Mouse (Mus musculus): ENCODE results near the gene Lrrc40.
"Not testable (repeated sequence)": the region's sequence is repeated elsewhere in the genome, so short reads cannot be mapped to it uniquely, and the experiment has no call there.

The Lrrc40 gene

GRCm38 (mm10) chr3:158077380-158077772 lies 40.9 kb downstream of the Lrrc40 start:
- in situ Hi-C loops (cut with MboI, MseI): loop anchor here in 1 of 2 experiments (10.0 kb wide), 1 partner anchor 213 kb away; no protein-coding TSS in a partner anchor

GRCm38 (mm10) chr3:158077828-158078227 lies 41.4 kb downstream of the Lrrc40 start:
- in situ Hi-C loops (cut with MboI, MseI): loop anchor here in 1 of 2 experiments (10.0 kb wide), 1 partner anchor 213 kb away; no protein-coding TSS in a partner anchor

GRCm38 (mm10) chr3:158091601-158092000 lies 55.1 kb downstream of the Lrrc40 start:
- in situ Hi-C loops (cut with MboI, MseI): no loop called here

DNA sequence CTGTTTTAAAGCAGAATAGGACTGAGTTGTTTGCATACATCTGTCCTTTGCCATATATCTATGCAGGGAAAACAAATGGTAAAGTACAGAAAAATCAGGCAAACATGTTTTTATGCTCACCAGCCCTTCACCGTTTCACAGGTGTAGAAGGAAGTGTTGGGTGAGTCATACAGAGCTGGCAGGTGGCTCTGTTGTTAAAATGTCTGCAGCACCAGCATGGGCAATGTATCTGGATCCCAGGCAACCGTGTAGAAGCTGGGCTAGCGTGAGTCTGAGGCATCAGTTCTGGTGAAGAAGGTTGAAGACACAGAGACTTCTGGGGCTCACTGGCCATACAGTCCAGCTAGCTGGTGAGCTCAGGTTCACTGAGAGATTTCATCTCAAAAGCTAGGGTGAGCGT lies 57.5 kb downstream of the Lrrc40 start:
- in situ Hi-C loops (cut with MboI, MseI): no loop called here

- in situ Hi-C loops (cut with MboI, MseI): not testable (repeated sequence)
Observed at GRCm38 (mm10) chr3:158102043-158102442, 65.6 kb downstream of the Lrrc40 start.

GRCm38 (mm10) chr3:158102530-158102929 lies 66.1 kb downstream of the Lrrc40 start:
- in situ Hi-C loops (cut with MboI, MseI): not testable (repeated sequence)

DNA sequence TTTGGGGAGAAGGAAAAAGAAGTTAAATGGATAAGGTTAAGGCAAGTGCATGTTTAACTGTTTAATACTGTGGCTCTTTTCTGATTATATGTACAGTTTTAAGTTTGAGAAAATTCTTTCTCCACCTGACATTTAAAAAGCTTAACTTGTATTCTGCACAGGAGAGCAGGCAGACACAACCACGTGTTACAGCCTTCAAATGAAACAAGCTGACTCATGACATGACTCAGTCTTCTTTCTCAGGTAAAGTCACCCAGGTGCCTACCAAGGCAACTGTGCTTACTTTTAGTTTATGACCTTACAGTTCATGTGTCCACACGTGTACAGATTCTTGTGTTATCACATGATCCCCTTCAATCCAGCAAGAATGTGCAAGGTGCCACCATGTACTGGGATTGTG lies 67.0 kb downstream of the Lrrc40 start:
- in situ Hi-C loops (cut with MboI, MseI): no loop called here

DNA sequence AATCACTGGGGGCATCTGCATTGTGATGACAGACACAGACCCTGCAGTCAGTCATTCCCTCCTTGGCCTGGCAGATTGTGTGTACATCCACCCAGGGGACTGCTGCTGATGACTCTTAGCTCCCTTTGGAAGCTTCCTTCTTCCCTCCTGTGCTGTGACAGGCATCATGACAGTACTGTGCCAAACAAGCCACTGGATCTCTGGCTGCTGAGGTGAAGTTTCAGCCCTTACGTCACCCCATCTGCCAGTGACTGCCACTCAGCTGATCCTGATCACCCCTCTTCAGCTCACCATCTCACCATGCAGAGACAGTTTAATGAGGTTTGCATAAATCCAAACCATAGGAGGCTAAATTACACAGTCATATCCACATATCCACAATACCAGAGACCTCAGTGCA lies 68.8 kb downstream of the Lrrc40 start:
- in situ Hi-C loops (cut with MboI, MseI): no loop called here
